ENCODE assay signal across 8 mouse cellular contexts in the genomic region with DNA sequence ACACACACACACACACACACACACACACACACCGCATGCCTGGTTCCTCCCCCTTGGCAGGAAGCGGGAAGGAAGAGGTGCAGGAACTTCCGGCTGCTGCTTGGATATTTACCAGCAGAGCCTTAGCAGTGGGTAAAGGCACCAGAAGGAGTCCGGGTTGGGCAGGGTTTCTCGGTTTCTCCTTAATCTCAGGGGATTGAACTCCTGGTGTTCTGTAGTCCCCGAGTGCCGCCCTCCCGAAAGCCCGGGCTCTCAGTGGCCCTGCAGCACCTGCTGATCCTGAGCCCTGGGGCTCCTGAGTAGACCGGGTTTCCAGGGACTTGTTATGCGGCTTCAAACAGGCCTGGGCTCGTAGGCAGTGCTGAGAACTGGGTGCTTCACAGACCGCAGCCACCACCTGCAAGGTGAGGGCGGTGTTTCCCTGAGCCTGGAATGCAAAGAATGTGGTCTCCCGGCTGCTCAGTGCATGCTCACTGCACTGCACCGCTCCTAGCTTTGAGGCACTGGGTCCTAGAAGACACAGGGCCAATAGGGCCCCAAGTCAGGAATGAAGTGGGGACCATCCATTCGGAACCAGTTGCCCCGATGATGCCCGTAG. TPM values are rescaled to one million over a fixed set of nuclear protein-coding genes. Genes with fewer than 3 reads are reported as not detected.
DNase-seq lines count a peak whose midpoint lies in the region; ATAC-seq lines count a peak whose summit lies in the region.

A gene (minus strand): TSS at position 41 of the 598 bp plus-strand sequence.

- H3K27me3 ChIP-seq in forebrain, embryonic 15.5 days = no peaks in the 10 kb centered on the region
- H3K27me3 ChIP-seq in liver, embryonic 11.5 days (replicated peaks; ENCODE audit: control insufficient read depth, insufficient read depth, low read length) = no peaks in the 10 kb centered on the region
- H3K27me3 ChIP-seq in neural tube, embryonic 12.5 days (replicated peaks) = no peaks in the 10 kb centered on the region

- H3K36me3 ChIP-seq in forebrain, embryonic 15.5 days = no peaks in the 10 kb centered on the region
- H3K36me3 ChIP-seq in liver, embryonic 11.5 days (ENCODE audit: control insufficient read depth, insufficient read depth, low read length) = no peaks in the 10 kb centered on the region
- H3K36me3 ChIP-seq in neural tube, embryonic 12.5 days = no peaks in the 10 kb centered on the region

- 31% methylated on average over 16 of the region's 19 CpGs for WGBS in forebrain, embryonic 15.5 days
- WGBS in liver, embryonic 11.5 days = 22% methylated on average over 19 of the region's 19 CpGs
- 29% methylated on average over 19 of the region's 19 CpGs for WGBS in neural tube, embryonic 12.5 days

- peak within 1 kb of the TSS; percentile 56 for H3K4me2 ChIP-seq in forebrain, embryonic 15.5 days (replicated peaks)
- peak within 1 kb of the TSS; percentile 77 for H3K4me2 ChIP-seq in liver, embryonic 11.5 days
- H3K4me2 ChIP-seq in neural tube, embryonic 12.5 days (replicated peaks) = peak within 1 kb of the TSS; percentile 61

- DNase-seq in layer of hippocampus, adult 8-10 months (ENCODE audit: low spot score in 2 of 2) = no peak
- DNase-seq in layer of hippocampus, adult 9-10 months (ENCODE audit: low spot score) = no peak
- no peak for DNase-seq in adrenal gland, adult 8-10 months
- DNase-seq in induced T-regulatory cell, adult 2 months (ENCODE audit: low read depth) = peak; percentile 80
- peak; percentile 60 for DNase-seq in liver, embryonic 11.5 days (ENCODE audit: low spot score)

- peak within 1 kb of the TSS; percentile 64 for H3K9ac ChIP-seq in forebrain, embryonic 15.5 days (replicated peaks)
- H3K9ac ChIP-seq in liver, embryonic 11.5 days (ENCODE audit: low read depth, low read length) = peak within 1 kb of the TSS; percentile 58
- peak within 1 kb of the TSS; percentile 57 for H3K9ac ChIP-seq in neural tube, embryonic 12.5 days

- peak; percentile 82 for ATAC-seq in forebrain, embryonic 15.5 days (replicated peaks)
- ATAC-seq in liver, embryonic 11.5 days (replicated peaks; ENCODE audit: low FRiP score) = peak; percentile 80
- peak; percentile 80 for ATAC-seq in neural tube, embryonic 12.5 days (ENCODE audit: low FRiP score, low read depth)
- ATAC-seq in erythroid progenitor cell, adult 5-6 weeks (replicated peaks; ENCODE audit: low FRiP score, poor library complexity, severe bottlenecking) = no peak

- H3K4me1 ChIP-seq in forebrain, embryonic 15.5 days = peaks cover 16% of the 10 kb centered on the region
- no peaks in the 10 kb centered on the region for H3K4me1 ChIP-seq in liver, embryonic 11.5 days (replicated peaks; ENCODE audit: control insufficient read depth, insufficient read depth, low read length)
- peaks cover 6% of the 10 kb centered on the region; the same call in 1 of the 2 replicates for H3K4me1 ChIP-seq in neural tube, embryonic 12.5 days

- peak within 1 kb of the TSS; percentile 65 for H3K4me3 ChIP-seq in forebrain, embryonic 15.5 days
- peak within 1 kb of the TSS; percentile 58 for H3K4me3 ChIP-seq in liver, embryonic 11.5 days (ENCODE audit: low read depth, low read length)
- peak within 1 kb of the TSS; percentile 54 for H3K4me3 ChIP-seq in neural tube, embryonic 12.5 days

- peak within 1 kb of the TSS; percentile 82 for H3K27ac ChIP-seq in forebrain, embryonic 15.5 days (replicated peaks)
- H3K27ac ChIP-seq in liver, embryonic 11.5 days (ENCODE audit: low read depth, low read length) = peak within 1 kb of the TSS; percentile 48
- no peak within 1 kb of the TSS for H3K27ac ChIP-seq in neural tube, embryonic 12.5 days

- H3K9me3 ChIP-seq in forebrain, embryonic 15.5 days = no peaks in the 10 kb centered on the region
- H3K9me3 ChIP-seq in liver, embryonic 11.5 days (ENCODE audit: control insufficient read depth, low read length) = no peaks in the 10 kb centered on the region
- no peaks in the 10 kb centered on the region for H3K9me3 ChIP-seq in neural tube, embryonic 12.5 days

RNA-seq across cellular contexts. Expression of the gene that starts here (rescaled TPM):
- 10 to 100 TPM; 12.2 to 13.5 (median 12.9) TPM for total RNA-seq in layer of hippocampus, adult 8-10 months (2022)
- total RNA-seq in adrenal gland, adult 8-10 months (2022) = 10 to 100 TPM; 13.2 to 16.5 (median 15.5) TPM
- 36.0 and 36.2 TPM in 2 replicates for polyA plus RNA-seq in forebrain, embryonic 15.5 days (2015; fragmentation: Nextera tagmentation; extraction: Ambion mirVana)
- 6.4 and 6.6 TPM in 2 replicates for polyA plus RNA-seq in liver, embryonic 11.5 days (2014; fragmentation: Nextera tagmentation; extraction: Ambion mirVana)
- 25.8 and 31.0 TPM in 2 replicates for polyA plus RNA-seq in neural tube, embryonic 12.5 days (2016; fragmentation: Nextera tagmentation; extraction: Ambion mirVana)
- total RNA-seq in erythroid progenitor cell, adult 5-6 weeks (2015; ENCODE audit: low replicate concordance) = 3.6 and 4.6 TPM in 2 replicates
- 1.2 and 3.0 TPM in 2 replicates for total RNA-seq in erythroid progenitor cell, adult 5-6 weeks (2017; ENCODE audit: low replicate concordance)

Comparison
In these comparisons a context has a peak if more than half of its experiments do, and no peak if none do; other contexts are left out.
1. DNase-seq: peak in induced T-regulatory cell, adult 2 months (single experiment) and liver, embryonic 11.5 days (single experiment); none in layer of hippocampus, adult 8-10 months (0 of 2), layer of hippocampus, adult 9-10 months (single experiment) and adrenal gland, adult 8-10 months (single experiment).
2. Peak in every context shown above with its lines, with median percentiles within 50 percentile points of each other: H3K4me2 ChIP-seq, H3K4me3 ChIP-seq and H3K9ac ChIP-seq.